Mouse (Mus musculus) lung, adult 2 months (tissue): ENCODE measurements around the gene Pcnx2. TPM values are rescaled to one million over a fixed set of nuclear protein-coding genes. Genes with fewer than 3 reads are reported as not detected.

ENCODE experiments used
- DNase-seq: peaks from one replicate; pipeline ENCODE4 v3.0.0; 2022
- H3K4me1 ChIP-seq: fragments of 200-500 bp; 2 replicates; pipeline ENCODE4 v1.6.1; 2011; ENCODE audit warnings: low read length; ENCODE audit not compliant: control insufficient read depth, insufficient read depth
- H3K4me3 ChIP-seq: fragments of 200-500 bp; replicated peaks from 2 replicates; pipeline ENCODE3; 2011; ENCODE audit warnings: low read depth, mild to moderate bottlenecking, control low read depth, low read length; ENCODE audit errors: extremely low read depth
- CTCF ChIP-seq: fragments of 200-500 bp; IDR thresholded peaks from 2 replicates; pipeline ENCODE4 v1.5.1; 2011; ENCODE audit warnings: mild to moderate bottlenecking, low read length, control low read depth; ENCODE audit not compliant: insufficient read depth
- POLR2A ChIP-seq: fragments of 200-500 bp; IDR thresholded peaks from 2 replicates; pipeline ENCODE4 v1.6.1; 2011; ENCODE audit warnings: low read depth, mild to moderate bottlenecking, control low read depth, low read length, borderline replicate concordance; ENCODE audit errors: extremely low read depth
- WGBS: fragments of 180-500 bp; shearing (Covaris S2); methylation state at CpG from one replicate; pipeline ENCODE4 v1.1.7; 2018; 5-methylcytosine and 5-hydroxymethylcytosine counted together
- polyA plus RNA-seq: library from polyadenylated mRNA; depleted of rRNA; stranded (reverse); fragments of >200 nt; gene quantifications from 2 replicates; pipeline ENCODE4 v1.2.3, GENCODE M21; 2012

Pcnx2 gene
- polyA plus RNA-seq, 1 experiment, result 2.1 TPM

DNA sequence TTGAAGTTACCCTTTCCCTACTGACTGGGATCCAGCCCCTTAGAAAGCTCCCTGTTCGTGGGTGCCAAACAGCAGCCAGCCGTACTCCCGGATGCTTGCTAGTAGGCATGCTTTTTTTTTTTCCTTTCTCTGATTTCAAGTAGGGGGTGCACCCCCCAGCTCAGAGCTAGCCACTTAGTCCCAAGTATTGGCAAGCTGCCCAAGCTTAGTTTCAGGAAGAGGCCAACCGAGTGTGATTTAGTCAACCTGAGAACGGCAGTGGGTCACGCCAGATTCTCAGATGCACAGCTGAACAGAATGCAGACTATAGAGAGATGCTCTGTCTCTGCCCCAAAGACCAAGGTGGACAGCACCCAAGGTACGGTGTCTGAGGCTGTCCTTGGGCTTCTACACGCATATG lies 147.3 kb downstream of the Pcnx2 start:
- H3K4me1 ChIP-seq, result no peaks in the 10 kb centered on the region
- 33% methylated on average over 8 of the region's 8 CpGs for WGBS
- DNase-seq, result no peak
- no peak overlapping the region for H3K4me3 ChIP-seq
- TF ChIP-seq CTCF (no peak), POLR2A (no peak)

DNA sequence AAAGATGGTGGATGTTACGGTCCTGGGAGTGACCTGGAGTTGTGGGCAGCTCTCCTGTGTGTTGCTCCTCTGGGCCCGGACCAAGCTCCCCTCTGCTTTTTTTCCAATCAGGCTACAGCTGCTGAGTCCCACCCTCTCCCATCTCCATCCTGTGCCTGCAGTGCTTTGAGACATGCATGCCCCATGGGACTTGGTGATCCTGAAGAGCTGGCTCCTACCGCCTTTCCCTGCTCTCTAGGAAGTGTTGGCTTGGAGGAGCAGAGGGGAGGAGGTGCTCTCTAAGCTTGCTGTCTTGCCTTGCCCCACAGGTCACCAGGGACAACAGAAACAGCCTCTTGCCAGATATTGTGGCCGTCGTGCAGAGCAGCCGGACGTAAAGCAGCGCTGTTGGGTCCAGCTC lies 150.7 kb downstream of the Pcnx2 start:
- Histone ChIP-seq H3K4me3 (no peak overlapping the region), H3K4me1 (no peaks in the 10 kb centered on the region)
- TF ChIP-seq POLR2A (no peak), CTCF (no peak)
- WGBS, result 69% methylated on average over 8 of the region's 8 CpGs
- no peak for DNase-seq

DNA sequence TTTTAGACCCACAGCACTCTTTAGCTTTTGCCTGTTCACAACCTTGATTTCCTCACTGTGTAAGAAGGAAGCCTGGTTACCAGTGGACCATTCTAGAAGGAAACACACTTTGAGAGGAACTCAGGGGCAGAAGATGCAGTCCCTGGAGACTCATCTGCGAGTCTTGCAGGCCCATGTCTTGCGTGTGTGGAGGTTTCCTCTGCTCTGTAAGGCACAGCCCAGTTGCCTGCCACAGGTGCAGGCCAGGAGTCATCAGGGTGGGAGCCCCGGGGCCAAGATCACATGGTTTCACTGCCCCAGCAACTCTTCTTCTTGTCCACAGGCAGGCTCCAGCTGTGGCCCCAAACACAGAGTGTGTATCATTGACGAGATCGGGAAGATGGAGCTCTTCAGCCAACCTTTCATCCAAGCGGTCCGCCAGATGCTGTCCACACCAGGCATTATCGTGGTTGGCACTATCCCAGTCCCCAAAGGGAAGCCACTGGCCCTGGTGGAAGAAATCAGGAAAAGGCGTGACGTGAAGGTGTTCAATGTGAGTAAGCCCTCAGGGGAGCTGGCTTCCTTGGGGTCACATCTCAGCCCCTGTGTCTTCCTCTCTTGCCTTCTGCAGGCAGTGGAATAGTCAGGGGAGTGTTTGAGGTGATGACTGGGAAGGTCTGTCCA lies 153.1 kb downstream of the Pcnx2 start:
- H3K4me3 ChIP-seq, result no peak overlapping the region
- TF ChIP-seq POLR2A (no peak), CTCF (no peak)
- 88% methylated on average over 10 of the region's 10 CpGs for WGBS
- DNase-seq, result no peak
- peaks cover 2% of the 10 kb centered on the region for H3K4me1 ChIP-seq

DNA sequence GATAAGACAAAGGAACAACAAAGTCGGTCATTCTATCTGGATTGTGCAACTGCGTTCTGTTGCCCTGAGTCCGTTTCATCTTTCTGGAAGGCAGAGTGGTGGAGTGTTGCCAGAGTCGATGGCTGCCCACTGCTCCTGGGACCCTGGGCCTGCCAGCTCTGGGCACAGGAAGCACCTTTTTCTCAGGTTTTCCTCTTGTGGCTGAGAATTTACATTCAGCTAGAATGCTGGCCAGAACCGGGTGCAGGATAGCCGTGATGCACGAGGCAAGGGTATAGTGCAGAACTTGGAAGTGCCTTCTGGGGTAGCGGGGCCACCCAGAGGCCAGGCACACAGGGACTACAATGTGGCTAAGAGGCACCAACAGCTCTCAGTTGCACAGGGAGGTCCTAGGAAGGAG lies 155.7 kb downstream of the Pcnx2 start:
- WGBS, result 50% methylated on average over 8 of the region's 8 CpGs
- TF ChIP-seq CTCF (no peak), POLR2A (no peak)
- H3K4me1 ChIP-seq, result peaks cover 2% of the 10 kb centered on the region

DNA sequence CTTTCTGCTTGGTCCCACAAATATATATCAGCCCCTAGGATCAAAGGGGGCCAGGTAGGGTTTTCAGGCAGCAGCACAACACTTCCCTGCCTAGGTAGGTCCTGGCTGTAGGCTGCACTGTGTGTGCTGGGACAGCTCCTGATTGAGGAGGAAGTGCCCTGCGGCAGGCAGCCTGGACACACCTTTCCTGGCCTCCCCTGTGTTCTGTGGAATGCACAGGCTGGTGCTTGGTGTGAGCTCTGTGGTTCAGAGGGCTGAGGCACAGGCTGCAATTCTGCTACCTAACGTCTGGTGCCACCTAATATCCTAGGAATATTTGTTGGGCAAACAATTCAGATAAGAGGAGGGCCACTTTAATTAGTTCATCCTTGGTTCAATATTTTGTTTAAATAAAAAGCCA lies 156.3 kb downstream of the Pcnx2 start:
- 41% methylated on average over 2 of the region's 2 CpGs for WGBS
- TF ChIP-seq CTCF (no peak), POLR2A (peak; percentile 21; the same call in 1 of the 2 replicates)
- peak; percentile 30 for DNase-seq
- Histone ChIP-seq H3K4me1 (peaks cover 2% of the 10 kb centered on the region), H3K4me3 (no peak overlapping the region)

More for the DNA sequence above, 155.7 kb downstream of the Pcnx2 start:
- DNase-seq, result no peak
- no peak overlapping the region for H3K4me3 ChIP-seq

DNA sequence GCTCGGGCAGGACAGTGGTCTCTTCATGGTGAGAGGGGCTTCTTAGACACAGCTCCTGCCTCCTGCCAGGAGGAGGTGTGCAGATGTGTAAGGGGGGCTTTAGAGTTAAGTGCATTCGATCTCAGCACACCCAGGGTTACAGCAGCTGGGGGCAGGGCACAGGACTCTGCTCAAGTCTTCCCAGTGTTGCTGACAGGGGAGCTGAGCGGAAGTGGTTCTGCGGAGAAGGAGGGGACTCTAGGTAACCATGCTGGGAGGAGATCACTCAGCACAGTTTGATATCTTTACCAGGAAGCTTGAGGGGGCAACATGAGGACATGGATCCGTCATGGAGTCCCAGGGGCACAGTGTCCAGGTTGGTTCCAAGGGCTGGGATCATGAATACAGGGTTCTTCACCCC lies 156.7 kb downstream of the Pcnx2 start:
- peaks cover 2% of the 10 kb centered on the region for H3K4me1 ChIP-seq
- no peak for DNase-seq
- no peak for TF ChIP-seq CTCF
- TF ChIP-seq POLR2A, result no peak
- 64% methylated on average over 5 of the region's 5 CpGs for WGBS
- H3K4me3 ChIP-seq, result no peak overlapping the region

DNA sequence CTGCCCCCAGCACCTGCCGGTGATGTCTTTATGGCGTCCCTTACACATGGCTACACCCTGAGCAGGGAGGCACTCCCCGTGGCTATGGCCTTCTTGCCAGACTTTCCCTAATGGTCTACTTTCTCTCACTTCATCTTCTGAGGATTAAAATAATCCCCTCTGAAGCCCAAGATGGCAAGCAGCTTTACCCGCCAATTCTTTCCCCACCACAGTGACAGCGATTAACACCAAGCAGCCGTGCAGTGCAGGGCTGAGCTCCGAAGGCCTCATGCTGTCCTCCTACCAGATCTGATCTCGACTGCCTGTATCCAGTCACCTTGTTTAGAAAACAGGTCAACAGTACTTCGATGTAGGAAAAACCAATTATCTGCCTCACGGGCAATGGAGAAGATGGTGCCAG lies 157.5 kb downstream of the Pcnx2 start:
- WGBS, result 88% methylated on average over 10 of the region's 10 CpGs
- no peak for DNase-seq
- no peak overlapping the region for H3K4me3 ChIP-seq
- H3K4me1 ChIP-seq, result peaks cover 2% of the 10 kb centered on the region
- TF ChIP-seq POLR2A (no peak), CTCF (no peak)

DNA sequence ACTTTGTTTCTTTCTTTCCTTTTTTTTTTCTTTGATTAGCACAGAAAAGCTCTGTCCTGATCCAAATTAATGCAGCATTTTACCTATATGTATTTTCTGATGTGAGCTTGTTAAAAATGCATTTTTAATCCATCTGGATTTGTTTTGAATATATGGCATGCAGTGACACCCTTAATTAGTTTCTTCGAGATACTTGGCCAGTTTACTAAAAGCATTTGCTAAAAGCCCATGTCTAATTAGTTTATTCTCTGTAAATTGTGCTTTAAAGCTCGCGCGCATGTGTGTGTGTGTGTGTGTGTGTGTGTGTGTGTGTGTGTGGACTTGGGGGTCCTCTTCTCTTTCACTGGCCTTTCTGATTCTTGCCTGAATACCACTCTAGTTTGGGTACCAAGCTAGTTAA lies 159.2 kb downstream of the Pcnx2 start:
- TF ChIP-seq POLR2A (no peak), CTCF (no peak)
- no peak overlapping the region for H3K4me3 ChIP-seq
- peaks cover 2% of the 10 kb centered on the region for H3K4me1 ChIP-seq
- 97% methylated on average over 4 of the region's 4 CpGs for WGBS
- no peak for DNase-seq

DNA sequence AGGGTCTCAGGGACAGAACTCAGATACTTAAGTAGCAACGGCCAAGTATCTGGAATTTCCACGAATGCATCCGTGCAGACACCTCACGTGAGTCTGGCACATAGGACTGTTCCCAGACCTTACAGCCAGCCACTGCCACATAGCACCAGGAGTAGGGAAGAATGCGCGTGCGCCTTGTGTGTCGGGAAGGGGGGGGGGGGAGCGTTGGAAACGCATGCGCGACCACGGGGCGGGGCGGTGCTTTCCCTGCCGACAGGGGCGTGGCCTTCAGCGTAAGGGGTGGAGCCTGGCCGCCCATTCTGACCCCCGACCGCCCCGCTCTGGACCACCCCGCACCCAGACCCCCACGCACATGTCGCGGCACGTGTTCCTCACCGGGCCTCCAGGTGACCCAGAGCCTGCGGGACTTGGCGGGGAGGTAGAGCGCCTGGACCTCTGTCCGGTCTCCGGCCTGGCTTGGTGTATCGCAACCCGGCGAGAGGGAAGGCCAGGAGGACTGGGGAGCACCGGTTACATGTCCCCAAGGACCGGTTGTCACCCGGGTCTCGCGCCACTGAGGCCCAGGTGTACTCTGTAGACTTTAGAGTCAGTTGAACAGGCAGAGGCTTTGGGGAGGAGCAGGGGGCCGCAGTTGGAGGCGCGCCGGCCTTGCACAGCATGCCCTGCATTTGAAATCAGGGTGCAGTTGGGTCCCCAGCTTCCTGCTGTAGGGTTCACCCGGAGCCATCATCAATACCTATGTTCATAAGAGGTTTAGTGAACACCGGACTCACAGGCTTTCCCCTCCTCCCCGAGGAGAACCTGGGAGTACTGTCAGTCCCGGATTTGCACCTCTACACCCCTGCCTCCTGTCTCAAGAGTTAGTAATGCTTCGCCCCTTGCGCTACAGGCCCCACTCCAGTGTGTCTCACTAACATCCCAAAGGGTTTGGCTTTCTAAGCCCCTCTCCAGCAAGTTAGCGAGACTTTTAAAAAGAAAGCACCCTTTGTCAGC lies 163.9 kb downstream of the Pcnx2 start:
- peak overlapping the region; percentile 93 for H3K4me3 ChIP-seq
- DNase-seq, result peak; percentile 93
- WGBS, result 6% methylated on average over 52 of the region's 52 CpGs
- 0 out of 2 replicates have a peak, but pooled peaks cover 2% of the 10 kb centered on the region for H3K4me1 ChIP-seq
- TF ChIP-seq CTCF (no peak), POLR2A (peak; percentile 50; the same call in 1 of the 2 replicates)
